Mouse (Mus musculus) lung, postnatal 4 days (tissue): ENCODE results near the gene Rdh8.
A peak's percentile ranks its signal among the peaks of the same experiment; 100 is the strongest.

ENCODE experiments used
- DNase-seq, 2 experiments: peaks; one replicate each; pipeline ENCODE4 v3.0.0; 2021

Gene Rdh8

DNA sequence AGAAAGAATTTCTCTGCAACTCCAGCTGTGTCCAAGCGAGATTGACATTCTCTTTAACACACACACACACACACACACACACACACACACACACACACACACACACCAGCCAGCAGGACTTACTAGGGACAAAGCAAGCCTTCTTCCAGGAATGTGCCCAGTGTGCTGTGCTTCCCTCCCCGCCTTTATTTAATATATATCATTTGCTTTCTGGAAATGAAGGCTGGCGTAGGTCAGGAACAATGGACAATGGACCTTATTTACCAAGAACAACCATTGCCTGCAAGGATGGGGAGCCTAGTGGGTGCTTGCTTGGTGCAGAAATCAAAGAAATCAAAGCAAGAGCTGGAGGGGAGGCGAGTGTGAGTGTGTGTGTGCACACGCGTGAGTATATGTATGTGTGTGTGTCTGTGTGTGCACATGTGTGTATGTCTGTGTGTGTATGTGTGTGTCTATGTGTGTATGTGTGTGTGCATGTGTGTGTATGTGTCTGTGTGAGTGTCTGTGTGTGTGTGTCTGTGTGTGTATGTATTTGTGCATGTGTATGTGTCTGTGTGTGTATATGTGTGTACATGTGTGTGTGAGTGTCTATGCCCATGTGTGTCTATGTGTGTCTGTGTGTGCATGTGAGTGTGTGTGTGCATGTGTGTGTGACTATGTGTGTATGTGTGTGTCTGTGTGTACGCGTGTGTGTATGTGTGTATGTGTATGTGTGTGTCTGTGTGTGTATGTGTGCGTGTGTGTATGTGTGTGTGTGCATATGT is 19.1 kb downstream of the Rdh8 start:
- no peak for DNase-seq

DNA sequence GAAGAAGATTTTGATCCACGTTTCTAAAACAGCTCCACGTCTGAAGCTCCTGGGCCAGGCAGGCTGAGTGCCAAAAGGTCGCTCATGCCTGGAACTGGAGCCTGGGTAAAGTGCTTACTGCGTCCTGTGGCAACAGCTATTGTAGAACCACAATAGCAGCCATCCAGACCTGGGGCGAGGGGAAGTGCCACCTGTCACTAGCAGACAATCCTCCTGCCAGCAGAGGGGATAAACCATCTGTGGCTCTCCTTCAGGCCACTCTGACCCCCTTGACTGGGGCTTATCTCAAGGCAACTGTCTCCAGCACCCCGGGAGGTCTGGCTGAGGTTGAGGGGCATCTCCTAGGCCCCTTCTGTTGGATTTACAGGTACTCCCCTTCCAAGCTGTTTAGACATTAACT is 20.6 kb downstream of the Rdh8 start:
- no peak for DNase-seq

DNA sequence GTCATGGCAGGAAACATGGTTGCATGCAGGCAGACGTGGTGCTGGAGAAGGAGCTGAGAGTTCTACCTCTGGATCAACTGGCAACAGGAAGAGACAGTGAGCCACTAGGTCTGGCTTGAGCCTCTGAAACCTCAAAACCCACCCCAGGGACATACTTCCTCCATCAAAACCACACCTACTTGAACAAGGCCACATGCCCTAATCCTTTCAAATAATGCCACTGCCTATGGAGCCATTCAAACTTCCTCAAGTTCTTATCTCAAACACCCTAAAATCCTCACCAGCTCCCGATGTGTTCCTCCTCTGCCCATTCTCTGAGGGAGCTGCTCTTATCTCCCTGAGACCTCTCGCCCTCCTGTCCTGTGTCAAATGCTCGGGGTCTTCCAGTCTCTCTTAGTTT is 23.9 kb downstream of the Rdh8 start:
- no peak for DNase-seq

DNA sequence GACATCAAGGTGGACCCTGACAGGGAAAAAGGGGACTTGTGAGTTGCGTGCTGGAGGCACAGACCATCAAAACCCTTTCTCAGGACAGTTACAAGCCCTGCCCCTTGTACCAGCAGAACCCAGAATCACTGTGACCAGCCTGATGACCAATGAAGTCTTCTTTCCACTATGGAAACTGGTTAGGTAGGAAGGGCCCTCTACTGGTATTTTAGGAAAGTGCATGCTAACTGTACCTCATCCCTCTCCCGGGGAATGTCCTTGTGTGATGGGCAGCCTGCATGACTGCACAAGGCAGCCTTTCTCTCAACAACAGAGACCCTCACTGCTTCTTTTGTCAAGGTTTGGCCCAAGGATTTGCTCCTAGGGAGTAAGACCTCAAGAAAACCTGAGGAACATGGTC is 24.4 kb downstream of the Rdh8 start:
- DNase-seq = peak in 1 of 2 experiments; percentile 12

DNA sequence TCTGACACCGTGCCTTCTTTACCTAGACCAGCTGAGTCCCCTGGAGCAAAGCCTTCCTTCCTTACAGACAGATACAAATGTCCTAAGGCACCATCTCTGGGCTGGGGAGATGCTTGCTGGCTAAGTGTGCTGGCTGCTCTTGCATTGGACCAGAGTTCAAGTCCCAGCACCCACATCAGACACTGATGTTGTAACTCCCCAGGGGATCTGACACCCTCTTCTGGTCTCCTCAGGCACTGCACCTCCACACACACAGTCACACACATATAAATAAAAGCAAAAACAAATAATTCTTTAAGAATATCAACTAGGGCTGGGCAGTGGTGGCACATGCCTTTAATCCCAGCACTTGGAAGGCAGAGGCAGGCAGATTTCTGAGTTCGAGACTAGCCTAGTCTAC is 31.9 kb downstream of the Rdh8 start:
- DNase-seq = no peak

DNA sequence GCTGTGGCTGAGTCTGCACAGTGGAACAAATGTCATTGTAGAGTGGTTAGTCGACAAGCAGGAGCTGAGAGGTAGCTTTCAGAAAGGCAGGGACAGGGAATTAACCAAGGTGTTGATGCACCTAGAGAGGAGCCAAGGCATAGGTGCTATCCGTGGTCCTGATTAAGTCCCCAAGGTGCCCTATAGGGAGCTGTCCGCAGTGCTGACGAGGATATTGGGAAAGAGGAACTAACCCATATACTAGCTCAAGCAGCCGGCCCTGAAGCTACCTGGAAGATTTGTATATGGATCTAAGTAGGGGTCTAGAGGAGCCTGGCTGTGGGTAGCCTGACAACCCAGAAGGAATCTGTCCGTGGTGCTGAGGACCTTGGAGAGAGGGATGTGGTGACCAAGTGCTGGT is 38.8 kb downstream of the Rdh8 start:
- DNase-seq = peak; percentile 31 to 62

DNA sequence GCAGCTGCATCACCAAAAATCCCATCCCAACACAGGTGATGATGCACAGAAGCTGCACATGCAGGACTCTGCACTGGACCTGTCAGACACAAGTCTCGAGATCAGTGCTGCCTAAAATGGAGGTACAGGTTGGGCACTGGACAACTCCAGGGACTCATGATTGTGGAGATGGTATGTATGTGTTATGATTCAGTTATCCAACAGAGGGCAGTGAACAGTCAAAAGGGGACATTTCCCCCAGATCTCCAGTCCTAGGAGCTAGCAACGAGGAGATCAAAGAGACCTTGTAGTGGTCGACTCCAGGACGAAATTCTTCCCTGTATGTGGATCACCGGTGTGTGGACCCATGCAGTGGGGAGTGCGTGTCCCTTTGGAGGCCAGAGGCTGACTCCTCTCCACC is 41.6 kb downstream of the Rdh8 start:
- DNase-seq = no peak

DNA sequence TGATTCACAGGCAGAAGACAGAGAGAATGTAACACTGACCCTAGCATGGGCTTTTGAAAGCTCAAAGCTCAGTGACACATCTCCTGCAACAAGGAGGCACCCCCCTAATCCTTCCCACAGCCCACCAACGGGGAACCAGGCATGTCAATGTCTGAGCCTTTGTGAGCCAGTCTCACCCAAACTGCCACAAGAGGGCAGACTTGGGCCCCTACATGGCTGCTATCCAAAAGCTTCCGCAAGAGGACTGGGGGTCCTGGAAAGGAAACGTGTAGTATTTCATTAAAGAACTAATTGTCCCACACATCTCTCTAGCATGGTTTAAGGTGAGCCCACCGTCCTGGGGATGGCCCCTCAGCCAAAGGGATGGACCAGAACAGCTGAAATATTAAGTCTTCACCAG is 43.5 kb downstream of the Rdh8 start:
- DNase-seq = peak; percentile 30 to 40

DNA sequence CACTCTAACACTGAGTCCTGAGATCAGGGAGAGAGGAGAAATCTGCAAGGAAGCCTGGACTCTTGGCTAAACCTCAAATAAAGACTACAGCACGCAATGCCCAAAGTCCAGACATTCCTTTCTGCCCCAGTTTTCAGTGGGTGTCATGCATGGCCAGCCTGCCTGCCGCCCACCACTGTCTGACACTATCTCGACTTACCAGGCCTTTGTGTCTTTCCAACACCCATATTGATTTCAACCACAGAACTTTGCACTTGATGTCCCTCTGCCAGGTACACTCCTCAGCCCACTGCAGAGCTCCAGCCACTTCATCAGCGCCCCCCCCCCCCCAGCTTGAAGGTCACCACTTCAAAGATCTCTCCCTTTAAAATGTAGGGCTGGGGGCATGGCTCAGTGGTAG is 43.9 kb downstream of the Rdh8 start:
- no peak for DNase-seq

DNA sequence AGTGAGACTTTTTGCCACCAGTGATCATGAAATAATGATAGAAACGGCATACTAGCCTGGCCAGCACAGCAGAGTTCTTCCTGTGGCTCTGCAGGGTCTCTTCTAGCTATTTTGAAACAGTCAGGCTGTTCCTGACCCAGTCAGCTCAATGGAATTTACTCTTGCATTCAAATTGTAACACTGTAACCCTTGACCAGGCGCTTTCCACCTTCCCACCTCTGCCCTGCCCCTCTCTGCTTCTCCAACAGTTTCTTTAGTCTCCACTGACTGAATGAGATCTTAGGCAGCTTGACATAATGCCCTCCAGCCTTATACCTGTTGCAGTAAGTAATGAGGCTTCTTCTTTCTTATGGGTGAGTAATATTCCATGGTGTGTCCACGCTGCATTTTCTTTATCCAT is 48.6 kb downstream of the Rdh8 start:
- no peak for DNase-seq

DNA sequence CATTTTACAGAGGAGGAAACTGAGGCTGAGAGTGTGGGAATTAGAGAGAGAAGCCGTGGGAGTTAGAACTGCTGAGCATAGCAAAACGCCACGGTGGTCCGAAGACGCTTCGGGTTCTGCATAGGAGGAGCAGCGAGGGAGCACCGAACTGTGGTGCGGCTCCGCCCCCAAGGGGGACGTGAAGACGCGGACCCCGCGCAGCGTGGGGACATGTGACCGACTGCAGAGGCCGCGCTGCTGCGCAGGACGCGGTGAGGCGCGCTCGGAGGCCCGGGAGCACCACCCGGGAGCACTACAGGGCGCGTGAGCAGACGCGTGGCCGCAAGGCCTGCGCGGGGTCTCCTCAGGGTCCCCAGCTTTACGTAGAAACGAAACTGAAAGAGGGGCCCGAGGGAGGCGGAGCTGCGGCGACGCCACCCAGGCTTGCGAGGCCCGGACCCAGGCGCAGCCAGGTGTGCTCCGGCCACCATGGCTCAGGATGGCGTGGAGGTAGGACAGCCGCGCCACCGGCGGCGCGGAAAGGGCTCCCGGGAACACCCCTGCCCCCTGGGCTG is 50.2 kb downstream of the Rdh8 start, which contains the start of gene A230050P20Rik:
A230050P20Rik (plus strand) TSS at position 195 of the 554 bp plus-strand sequence.
- DNase-seq = peak; percentile 73 to 83

DNA sequence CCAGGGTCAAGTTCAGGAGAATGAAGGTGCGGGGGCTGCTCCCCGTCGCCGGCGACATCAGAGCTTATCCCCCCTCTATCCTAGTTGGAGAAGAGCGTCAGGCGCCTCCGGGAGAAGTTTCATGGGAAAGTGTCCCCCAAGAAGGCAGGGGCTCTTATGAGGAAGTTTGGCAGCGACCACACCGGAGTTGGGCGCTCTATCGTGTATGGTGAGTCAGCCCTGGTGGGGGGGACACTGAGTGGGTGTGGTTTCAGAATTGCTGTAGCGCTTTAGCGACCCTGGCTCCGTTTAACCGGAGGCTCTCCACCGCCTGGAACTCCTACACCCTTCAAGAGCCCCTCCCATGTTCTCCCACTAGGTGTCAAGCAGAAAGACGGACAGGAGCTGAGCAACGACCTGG is 50.9 kb downstream of the Rdh8 start:
- DNase-seq = peak; percentile 29 to 33

DNA sequence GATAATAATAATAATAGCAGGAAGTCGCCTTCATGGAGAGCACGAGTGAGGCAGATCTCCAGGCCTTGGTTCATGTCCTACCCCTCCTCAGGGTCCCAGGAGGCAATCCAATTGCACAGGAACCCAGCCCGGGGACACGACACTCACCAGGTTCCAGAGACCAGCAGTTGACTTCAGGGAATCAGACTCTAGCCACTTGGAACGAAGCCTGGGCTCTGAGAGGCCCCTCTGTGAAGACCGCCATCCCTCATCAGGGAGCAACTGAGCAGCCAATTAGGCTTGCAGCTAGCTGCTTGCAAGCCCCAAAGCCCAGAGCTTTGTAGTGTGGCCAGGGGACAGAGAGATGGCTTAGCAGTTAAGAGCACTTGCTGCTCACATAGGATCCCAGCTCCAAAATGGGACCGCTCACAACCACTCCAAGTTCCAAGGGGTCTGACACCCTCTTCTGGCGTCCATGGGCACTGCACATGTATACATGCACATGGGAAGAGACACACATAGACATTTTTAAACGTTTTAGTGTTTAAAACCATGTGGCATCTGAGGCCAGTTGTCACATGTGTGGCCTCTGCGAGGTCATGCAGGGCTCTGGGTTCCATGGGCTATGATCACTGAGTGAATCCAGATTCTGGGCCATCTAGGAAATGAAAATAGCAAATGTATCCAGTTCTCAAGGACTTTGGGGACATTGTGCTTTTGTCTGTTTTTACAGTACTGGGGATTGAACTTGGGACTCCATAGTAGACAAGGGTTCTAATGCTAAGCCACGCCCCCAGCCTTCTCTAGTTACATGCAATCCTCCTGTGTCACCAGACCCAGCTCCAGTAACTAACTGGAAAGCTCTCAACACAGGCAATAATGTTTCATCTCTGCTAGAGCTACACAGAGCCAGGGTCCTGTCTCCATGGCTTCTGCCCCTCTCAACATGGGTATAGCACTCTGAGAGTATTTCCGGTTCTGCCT is 52.2 kb downstream of the Rdh8 start:
- no peak for DNase-seq

DNA sequence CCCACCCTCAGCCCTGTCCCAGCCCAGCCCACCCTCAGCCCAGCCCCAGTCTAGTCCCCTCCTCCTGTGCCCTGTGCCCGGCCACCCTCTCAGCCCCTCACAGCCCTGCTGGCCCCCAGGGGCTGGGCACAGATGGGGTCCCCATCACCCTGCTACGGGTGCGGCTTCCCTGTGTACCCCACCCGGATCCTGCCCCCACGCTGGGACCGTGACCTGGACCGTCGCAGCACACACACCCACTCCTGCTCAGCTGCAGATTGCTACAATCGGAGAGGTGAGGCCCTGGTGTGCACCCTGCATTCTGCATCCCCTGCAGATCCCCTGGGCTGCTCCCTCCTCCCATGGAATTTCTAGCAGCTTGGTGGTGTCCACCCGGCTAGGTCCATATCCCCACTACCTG is 54.7 kb downstream of the Rdh8 start:
- DNase-seq = no peak

DNA sequence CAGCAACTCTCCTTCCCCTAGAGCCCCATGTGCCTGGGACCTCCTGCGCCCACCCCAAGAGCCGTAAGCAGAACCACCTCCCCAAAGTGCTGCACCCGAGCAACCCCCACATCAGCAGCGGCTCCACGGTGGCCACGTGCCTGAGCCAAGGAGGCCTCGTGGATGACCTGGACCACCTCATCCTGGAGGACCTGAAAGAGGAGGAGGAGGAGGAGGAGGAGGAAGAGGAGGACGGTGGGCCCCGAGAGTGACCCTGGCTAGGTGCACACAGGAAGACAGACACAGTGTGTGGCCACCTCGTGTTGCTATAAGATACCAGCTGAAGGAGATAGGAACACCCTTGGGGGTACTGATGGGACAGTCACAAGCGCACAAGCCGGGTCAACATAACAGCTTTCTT is 55.2 kb downstream of the Rdh8 start:
- DNase-seq = no peak

DNA sequence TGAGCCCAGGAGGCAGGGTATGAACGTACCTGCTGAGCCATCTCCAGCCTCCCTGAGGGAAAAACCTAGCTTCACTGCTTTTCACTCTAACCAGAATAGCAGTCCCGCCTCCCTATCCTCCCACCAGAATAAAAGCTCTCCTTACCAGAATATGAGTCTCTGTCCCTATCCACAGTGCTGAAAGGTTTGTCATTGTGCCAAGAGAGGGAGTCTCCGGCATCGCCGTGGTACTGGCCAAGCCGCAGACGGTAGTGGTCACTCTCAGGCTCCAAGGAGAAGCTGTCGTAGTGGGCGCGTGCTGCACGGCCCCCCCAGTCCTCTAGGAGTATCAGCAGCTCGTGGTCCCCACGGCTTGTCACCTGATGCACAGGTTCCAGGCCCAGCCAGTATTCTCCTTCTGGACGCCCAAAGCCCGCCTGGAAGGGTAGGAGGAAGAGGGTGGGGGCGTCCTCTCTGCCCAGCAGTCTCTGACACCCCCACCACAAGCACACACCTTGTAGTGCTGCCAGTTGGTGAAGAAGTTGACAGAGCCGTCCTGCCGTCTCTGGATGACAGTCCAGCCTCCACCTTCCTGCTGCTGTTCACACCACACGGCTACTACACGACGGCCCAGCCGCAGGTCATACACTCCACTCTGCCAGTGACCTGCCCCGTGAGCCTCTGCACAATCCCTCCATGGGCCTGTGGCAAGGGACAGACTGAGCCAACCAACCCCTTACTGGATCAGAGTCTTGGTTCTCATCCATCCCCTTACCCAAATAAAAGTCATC is 56.9 kb downstream of the Rdh8 start:
- no peak for DNase-seq
